Mouse (Mus musculus): ENCODE measurements around the gene Tbcd.

- TF ChIP-seq POLR2A (IDR thresholded peaks at IDR 0.05; ENCODE audit: borderline replicate concordance, extremely low read depth, low read depth, low read length) (no peak), CTCF (IDR thresholded peaks at IDR 0.05; ENCODE audit: insufficient read depth, low read length) (no peak)
Observed at GRCm38 (mm10) chr11:121542471-121542870, 90.7 kb downstream of the Tbcd start.

Data from lung, adult 2 months (tissue).